Mouse (Mus musculus) retina, adult 2 months (tissue): ENCODE results near the gene Ift74.

Experiments used
- DNase-seq: peaks from one replicate; pipeline ENCODE4 v3.0.0-alpha.2; 2012; ENCODE audit warnings: low read depth, low spot score

The Ift74 gene

GRCm38 (mm10) chr4:94692175-94692574 lies 77.9 kb downstream of the Ift74 start:
- DNase-seq: no peak

GRCm38 (mm10) chr4:94696368-94696767 lies 82.1 kb downstream of the Ift74 start:
- DNase-seq: no peak

- DNase-seq: no peak
Observed at GRCm38 (mm10) chr4:94711002-94711401, 96.7 kb downstream of the Ift74 start.

GRCm38 (mm10) chr4:94711426-94711825 lies 97.1 kb downstream of the Ift74 start:
- DNase-seq: no peak

- DNase-seq: no peak
Observed at GRCm38 (mm10) chr4:94713741-94714140, 99.5 kb downstream of the Ift74 start.

- DNase-seq: no peak
Observed at GRCm38 (mm10) chr4:94715166-94715565, 100.9 kb downstream of the Ift74 start.

- DNase-seq: no peak
Observed at GRCm38 (mm10) chr4:94725799-94726198, 111.5 kb downstream of the Ift74 start.

GRCm38 (mm10) chr4:94732721-94733120 lies 118.4 kb downstream of the Ift74 start:
- no peak for DNase-seq

GRCm38 (mm10) chr4:94737326-94738295 lies 123.3 kb downstream of the Ift74 start:
- no peak for DNase-seq

- DNase-seq: no peak
Observed at GRCm38 (mm10) chr4:94738838-94739731, 124.8 kb downstream of the Ift74 start, which contains the start of gene Tek. Gene Tek (plus strand): TSS chr4:94739289.

GRCm38 (mm10) chr4:94741824-94742223 lies 127.5 kb downstream of the Ift74 start:
- DNase-seq: no peak
